Mouse (Mus musculus) stomach, postnatal 0 days (tissue): ENCODE data around the gene Olfr802.

ENCODE experiments used
- CTCF ChIP-seq: IDR thresholded peaks from 2 replicates; pipeline ENCODE4 v1.5.1; 2016; ENCODE audit warnings: antibody characterized with exemption, low read depth, mild to moderate bottlenecking, moderate library complexity
- EP300 ChIP-seq: optimal IDR thresholded peaks from 2 replicates; pipeline ENCODE3; 2016; ENCODE audit warnings: antibody characterized with exemption

DNA sequence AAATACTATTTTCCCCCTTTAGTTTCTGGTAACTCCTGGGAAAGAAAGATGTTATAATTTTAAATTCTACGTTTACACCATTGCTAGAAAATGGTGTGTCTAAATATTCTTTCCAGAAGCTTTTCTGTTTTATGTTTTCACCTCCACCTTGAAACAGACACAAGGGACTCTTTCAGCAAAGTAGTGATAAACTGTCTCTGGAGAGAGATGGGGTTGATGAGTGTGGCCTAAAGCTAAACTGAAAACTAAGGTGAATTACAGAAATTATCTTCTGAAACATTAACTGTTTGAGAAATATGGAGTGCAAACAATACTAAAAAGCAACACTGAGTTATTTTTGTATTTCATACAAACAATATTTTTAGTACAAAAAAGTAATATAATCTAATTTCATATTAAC, 60.1 kb downstream of the Olfr802 start, which contains the start of gene Olfr798:
- TF ChIP-seq CTCF = no peak
- no peak for TF ChIP-seq EP300
